ENCODE assay signal across 8 mouse cellular contexts in the genomic region with DNA sequence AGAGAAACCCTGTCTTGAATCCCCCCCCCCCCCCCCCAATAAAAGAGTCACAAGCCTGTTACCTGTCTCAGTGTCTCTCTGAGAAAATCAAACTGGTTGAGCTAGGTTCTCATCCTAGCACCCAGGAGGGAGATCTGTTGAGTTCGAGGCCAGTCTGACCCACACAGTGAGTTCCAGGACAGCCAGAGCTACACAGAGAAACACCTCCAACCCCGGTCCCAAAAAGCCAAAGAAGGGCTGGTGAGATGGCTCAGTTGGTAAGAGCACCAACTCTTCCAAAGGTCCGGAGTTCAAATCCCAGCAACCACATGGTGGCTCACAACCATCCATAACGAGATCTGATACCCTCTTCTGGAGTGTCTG. TPM values are rescaled to one million over a fixed set of nuclear protein-coding genes. Genes with fewer than 3 reads are reported as not detected.
DNase-seq lines count a peak whose midpoint lies in the region; ATAC-seq lines count a peak whose summit lies in the region.

No protein-coding gene starts in this region.

- H3K4me2 ChIP-seq in forebrain, embryonic 15.5 days (replicated peaks), result no peak overlapping the region
- no peak overlapping the region for H3K4me2 ChIP-seq in kidney, embryonic 14.5 days (replicated peaks; ENCODE audit: low read depth, low read length)
- peak overlapping the region; percentile 47; the same call in 1 of the 2 replicates for H3K4me2 ChIP-seq in liver, embryonic 12.5 days

- DNase-seq in forebrain, embryonic 10.5 days (ENCODE audit: extremely low spot score, low spot score), result no peak
- no peak for DNase-seq in kidney, postnatal 10 days
- no peak for DNase-seq in embryonic facial prominence, embryonic 10.5 days (ENCODE audit: low spot score)
- no peak for DNase-seq in spleen, postnatal 10 days (ENCODE audit: low spot score in 2 of 2)
- no peak for DNase-seq in retina, embryonic 14.5 days (ENCODE audit: low spot score)

- 70% methylated on average over 4 of the region's 4 CpGs for WGBS in forebrain, embryonic 10.5 days
- 62% methylated on average over 4 of the region's 4 CpGs for WGBS in forebrain, embryonic 15.5 days
- 52% methylated on average over 4 of the region's 4 CpGs for WGBS in kidney, embryonic 14.5 days
- WGBS in embryonic facial prominence, embryonic 10.5 days, result 63% methylated on average over 4 of the region's 4 CpGs
- WGBS in liver, embryonic 12.5 days (ENCODE audit: insufficient replicate concordance), result 61% methylated on average over 4 of the region's 4 CpGs

- no peaks in the 10 kb centered on the region for H3K9me3 ChIP-seq in forebrain, embryonic 10.5 days
- H3K9me3 ChIP-seq in forebrain, embryonic 15.5 days, result no peaks in the 10 kb centered on the region
- H3K9me3 ChIP-seq in kidney, embryonic 14.5 days (ENCODE audit: control insufficient read depth, low read length), result no peaks in the 10 kb centered on the region
- H3K9me3 ChIP-seq in embryonic facial prominence, embryonic 10.5 days, result no peaks in the 10 kb centered on the region
- H3K9me3 ChIP-seq in liver, embryonic 12.5 days (replicated peaks), result no peaks in the 10 kb centered on the region

- no peaks in the 10 kb centered on the region for H3K27me3 ChIP-seq in forebrain, embryonic 10.5 days (ENCODE audit: poor library complexity, severe bottlenecking)
- no peaks in the 10 kb centered on the region for H3K27me3 ChIP-seq in forebrain, embryonic 15.5 days
- H3K27me3 ChIP-seq in kidney, embryonic 14.5 days (ENCODE audit: control insufficient read depth, insufficient read depth, low read length), result no peaks in the 10 kb centered on the region
- H3K27me3 ChIP-seq in embryonic facial prominence, embryonic 10.5 days (replicated peaks; ENCODE audit: low read depth, poor library complexity, severe bottlenecking), result no peaks in the 10 kb centered on the region
- H3K27me3 ChIP-seq in liver, embryonic 12.5 days (replicated peaks), result no peaks in the 10 kb centered on the region

- ATAC-seq in forebrain, embryonic 15.5 days (replicated peaks), result no peak
- no peak; the same call in 1 of the 2 replicates for ATAC-seq in kidney, embryonic 14.5 days (ENCODE audit: low FRiP score, low TSS enrichment)
- 0 out of 2 replicates have a peak, but pooled peaks have one; percentile 2 for ATAC-seq in liver, embryonic 12.5 days

- no peaks in the 10 kb centered on the region for H3K36me3 ChIP-seq in forebrain, embryonic 10.5 days (replicated peaks)
- H3K36me3 ChIP-seq in forebrain, embryonic 15.5 days, result no peaks in the 10 kb centered on the region
- H3K36me3 ChIP-seq in kidney, embryonic 14.5 days (ENCODE audit: control insufficient read depth, insufficient read depth, low read length), result no peaks in the 10 kb centered on the region
- H3K36me3 ChIP-seq in embryonic facial prominence, embryonic 10.5 days (replicated peaks), result no peaks in the 10 kb centered on the region
- H3K36me3 ChIP-seq in liver, embryonic 12.5 days, result no peaks in the 10 kb centered on the region

- H3K4me3 ChIP-seq in forebrain, embryonic 10.5 days, result peak overlapping the region; percentile 45; the same call in 1 of the 2 replicates
- no peak overlapping the region for H3K4me3 ChIP-seq in forebrain, embryonic 15.5 days
- no peak overlapping the region for H3K4me3 ChIP-seq in kidney, embryonic 14.5 days (ENCODE audit: low read length)
- no peak overlapping the region; the same call in 1 of the 2 replicates for H3K4me3 ChIP-seq in embryonic facial prominence, embryonic 10.5 days
- H3K4me3 ChIP-seq in liver, embryonic 12.5 days, result no peak overlapping the region

- H3K27ac ChIP-seq in forebrain, embryonic 10.5 days, result peak overlapping the region; percentile 94
- no peak overlapping the region for H3K27ac ChIP-seq in forebrain, embryonic 15.5 days (replicated peaks)
- peak overlapping the region; percentile 83 for H3K27ac ChIP-seq in kidney, embryonic 14.5 days (ENCODE audit: low read depth, low read length)
- H3K27ac ChIP-seq in embryonic facial prominence, embryonic 10.5 days (replicated peaks), result peak overlapping the region; percentile 55; the same call in 1 of the 2 replicates
- no peak overlapping the region for H3K27ac ChIP-seq in liver, embryonic 12.5 days

- peaks cover 10% of the 10 kb centered on the region for H3K4me1 ChIP-seq in forebrain, embryonic 10.5 days
- H3K4me1 ChIP-seq in forebrain, embryonic 15.5 days, result peaks cover 8% of the 10 kb centered on the region; the same call in 1 of the 2 replicates
- H3K4me1 ChIP-seq in kidney, embryonic 14.5 days (ENCODE audit: control insufficient read depth, insufficient read depth, low read length), result no peaks in the 10 kb centered on the region
- no peaks in the 10 kb centered on the region; the same call in 1 of the 2 replicates for H3K4me1 ChIP-seq in embryonic facial prominence, embryonic 10.5 days
- peaks cover 7% of the 10 kb centered on the region; the same call in 1 of the 2 replicates for H3K4me1 ChIP-seq in liver, embryonic 12.5 days

- H3K9ac ChIP-seq in forebrain, embryonic 15.5 days (replicated peaks), result no peak overlapping the region
- no peak overlapping the region for H3K9ac ChIP-seq in kidney, embryonic 14.5 days (ENCODE audit: low read depth, low read length)
- H3K9ac ChIP-seq in liver, embryonic 12.5 days, result no peak overlapping the region

RNA-seq across cellular contexts. Expression of a gene that starts 20.5 kb away (rescaled TPM):
- polyA plus RNA-seq in forebrain, embryonic 10.5 days (2016; fragmentation: Nextera tagmentation; extraction: Ambion mirVana), result 117 and 119 TPM in 2 replicates
- 35.5 and 39.3 TPM in 2 replicates for polyA plus RNA-seq in forebrain, embryonic 15.5 days (2015; fragmentation: Nextera tagmentation; extraction: Ambion mirVana)
- polyA plus RNA-seq in kidney, embryonic 14.5 days (2014; fragmentation: Nextera tagmentation; extraction: Ambion mirVana), result 63.8 and 74.6 TPM in 2 replicates
- polyA plus RNA-seq in embryonic facial prominence, embryonic 10.5 days (2016; fragmentation: Nextera tagmentation; extraction: Ambion mirVana), result 115 and 119 TPM in 2 replicates
- polyA plus RNA-seq in liver, embryonic 12.5 days (2016; fragmentation: Nextera tagmentation; extraction: Ambion mirVana), result 45.7 and 47.7 TPM in 2 replicates

RNA-seq across cellular contexts. Expression of a gene that starts 46.9 kb away (rescaled TPM):
- polyA plus RNA-seq in forebrain, embryonic 10.5 days (2016; fragmentation: Nextera tagmentation; extraction: Ambion mirVana), result 878 and 901 TPM in 2 replicates
- 478 and 525 TPM in 2 replicates for polyA plus RNA-seq in forebrain, embryonic 15.5 days (2015; fragmentation: Nextera tagmentation; extraction: Ambion mirVana)
- 1,419 and 1,934 TPM in 2 replicates for polyA plus RNA-seq in kidney, embryonic 14.5 days (2014; fragmentation: Nextera tagmentation; extraction: Ambion mirVana)
- 897 and 923 TPM in 2 replicates for polyA plus RNA-seq in embryonic facial prominence, embryonic 10.5 days (2016; fragmentation: Nextera tagmentation; extraction: Ambion mirVana)
- polyA plus RNA-seq in liver, embryonic 12.5 days (2016; fragmentation: Nextera tagmentation; extraction: Ambion mirVana), result 960 and 969 TPM in 2 replicates

RNA-seq across cellular contexts. Expression of a gene that starts 48.8 kb away (rescaled TPM):
- 7.3 and 7.8 TPM in 2 replicates for polyA plus RNA-seq in forebrain, embryonic 10.5 days (2016; fragmentation: Nextera tagmentation; extraction: Ambion mirVana)
- polyA plus RNA-seq in forebrain, embryonic 15.5 days (2015; fragmentation: Nextera tagmentation; extraction: Ambion mirVana), result 4.9 and 6.5 TPM in 2 replicates
- polyA plus RNA-seq in kidney, embryonic 14.5 days (2014; fragmentation: Nextera tagmentation; extraction: Ambion mirVana), result 10.1 and 13.8 TPM in 2 replicates
- polyA plus RNA-seq in embryonic facial prominence, embryonic 10.5 days (2016; fragmentation: Nextera tagmentation; extraction: Ambion mirVana), result 10.8 and 11.6 TPM in 2 replicates
- 1.8 and 2.3 TPM in 2 replicates for polyA plus RNA-seq in liver, embryonic 12.5 days (2016; fragmentation: Nextera tagmentation; extraction: Ambion mirVana)

RNA-seq across cellular contexts. Expression of a gene that starts 49.0 kb away (rescaled TPM):
- 0.15 and 0.53 TPM in 2 replicates for polyA plus RNA-seq in forebrain, embryonic 10.5 days (2016; fragmentation: Nextera tagmentation; extraction: Ambion mirVana)
- 0.92 and 1.8 TPM in 2 replicates for polyA plus RNA-seq in forebrain, embryonic 15.5 days (2015; fragmentation: Nextera tagmentation; extraction: Ambion mirVana)
- polyA plus RNA-seq in kidney, embryonic 14.5 days (2014; fragmentation: Nextera tagmentation; extraction: Ambion mirVana), result 0.15 and 0.54 TPM in 2 replicates
- 0.26 TPM in 2 replicates for polyA plus RNA-seq in embryonic facial prominence, embryonic 10.5 days (2016; fragmentation: Nextera tagmentation; extraction: Ambion mirVana)
- 0.17 TPM in 1 of 2 replicates, not detected in the other for polyA plus RNA-seq in liver, embryonic 12.5 days (2016; fragmentation: Nextera tagmentation; extraction: Ambion mirVana)

Comparison
In these comparisons a context has a peak if more than half of its experiments do, and no peak if none do; other contexts are left out.
1. H3K27ac ChIP-seq: peak in forebrain, embryonic 10.5 days (single experiment), kidney, embryonic 14.5 days (single experiment) and embryonic facial prominence, embryonic 10.5 days (single experiment); none in forebrain, embryonic 15.5 days (single experiment) and liver, embryonic 12.5 days (single experiment).